ENCODE assay signal across 14 mouse cellular contexts in the genomic region with DNA sequence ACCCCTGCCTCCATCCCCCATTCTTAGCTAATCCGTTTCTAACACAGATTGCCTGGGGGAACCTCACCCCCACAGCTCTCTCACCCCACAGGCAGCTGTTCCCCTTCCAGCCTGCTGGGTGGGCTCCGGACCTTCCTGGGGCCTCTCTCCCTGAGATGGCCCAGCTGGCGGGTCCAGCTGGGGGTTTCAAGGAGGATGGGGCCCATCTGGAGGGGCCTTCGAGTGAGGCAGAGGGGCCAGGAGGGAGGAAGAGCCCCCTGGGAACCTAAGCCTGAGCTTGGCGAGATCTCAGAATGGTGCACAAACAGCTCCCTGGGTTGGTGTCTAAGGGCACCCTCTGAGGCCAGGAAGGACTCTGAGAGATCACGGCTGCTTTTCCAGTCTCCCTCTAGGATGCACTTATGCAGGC. TPM values are rescaled to one million over a fixed set of nuclear protein-coding genes. Genes with fewer than 3 reads are reported as not detected.
DNase-seq lines count a peak whose midpoint lies in the region; ATAC-seq and TF ChIP-seq lines count a peak whose summit lies in the region.
"Had no signal": no experiment of that assay in that cellular context is flagged by ENCODE, and none has a peak within 500 bp of the region (broad histone marks: within the 10 kb centered on the region; RNA-seq: fewer than 3 reads in every experiment).

No protein-coding gene starts in this region.

- no peak overlapping the region for H3K4me2 ChIP-seq in forebrain, embryonic 11.5 days (ENCODE audit: low read depth, low read length, severe bottlenecking)
- no peak overlapping the region for H3K4me2 ChIP-seq in forebrain, embryonic 15.5 days (replicated peaks)
- no peak overlapping the region for H3K4me2 ChIP-seq in limb, embryonic 12.5 days
- H3K4me2 ChIP-seq: midbrain, embryonic 13.5 days had no signal

- no peaks in the 10 kb centered on the region for H3K9me3 ChIP-seq in forebrain, embryonic 11.5 days (ENCODE audit: control insufficient read depth, low read length)
- no peaks in the 10 kb centered on the region for H3K9me3 ChIP-seq in forebrain, embryonic 15.5 days
- no peaks in the 10 kb centered on the region for H3K9me3 ChIP-seq in limb, embryonic 12.5 days
- H3K9me3 ChIP-seq: midbrain, embryonic 13.5 days had no signal

- TF ChIP-seq POLR2A in brain, embryonic 14.5 days (IDR thresholded peaks at IDR 0.05; ENCODE audit: borderline replicate concordance, extremely low read depth, insufficient read depth, insufficient read length, poor library complexity, severe bottlenecking) = no peak

- H3K27ac ChIP-seq in forebrain, embryonic 11.5 days (ENCODE audit: low read depth, low read length) = no peak overlapping the region
- H3K27ac ChIP-seq in forebrain, embryonic 15.5 days (replicated peaks) = no peak overlapping the region
- H3K27ac ChIP-seq in limb, embryonic 12.5 days = peak overlapping the region; percentile 17; the same call in 1 of the 2 replicates
- H3K27ac ChIP-seq: heart, adult 2 months; midbrain, embryonic 13.5 days had no signal

- H3K4me1 ChIP-seq in forebrain, embryonic 11.5 days (replicated peaks; ENCODE audit: control insufficient read depth, insufficient read depth, low read length) = no peaks in the 10 kb centered on the region
- peaks cover 7% of the 10 kb centered on the region; the same call in 1 of the 2 replicates for H3K4me1 ChIP-seq in forebrain, embryonic 15.5 days
- peaks cover 9% of the 10 kb centered on the region; the same call in 1 of the 2 replicates for H3K4me1 ChIP-seq in limb, embryonic 12.5 days (replicated peaks)

- no peak for TF ChIP-seq CTCF in brain, embryonic 14.5 days (IDR thresholded peaks at IDR 0.05; ENCODE audit: borderline replicate concordance, extremely low read depth, insufficient read depth, insufficient read length)

- H3K27me3 ChIP-seq in forebrain, embryonic 11.5 days (ENCODE audit: control insufficient read depth, insufficient read depth, low read length) = peaks cover 26% of the 10 kb centered on the region
- H3K27me3 ChIP-seq in forebrain, embryonic 15.5 days = no peaks in the 10 kb centered on the region
- H3K27me3 ChIP-seq in limb, embryonic 12.5 days = peaks cover 65% of the 10 kb centered on the region
- H3K27me3 ChIP-seq: Patski had no signal

- H3K9ac ChIP-seq in forebrain, embryonic 11.5 days (ENCODE audit: low read length) = no peak overlapping the region
- no peak overlapping the region for H3K9ac ChIP-seq in forebrain, embryonic 15.5 days (replicated peaks)
- no peak overlapping the region for H3K9ac ChIP-seq in limb, embryonic 12.5 days (replicated peaks)
- H3K9ac ChIP-seq: midbrain, embryonic 13.5 days had no signal

- peak; percentile 33; the same call in 1 of the 2 replicates for ATAC-seq in forebrain, embryonic 11.5 days (replicated peaks; ENCODE audit: low FRiP score)
- ATAC-seq in forebrain, embryonic 15.5 days (replicated peaks) = no peak
- ATAC-seq in limb, embryonic 12.5 days (ENCODE audit: insufficient number of reproducible peaks, insufficient read depth, low FRiP score, low TSS enrichment, low read depth) = no peak
- ATAC-seq: lung, postnatal 0 days; midbrain, embryonic 13.5 days; Patski had no signal

- no peaks in the 10 kb centered on the region for H3K36me3 ChIP-seq in forebrain, embryonic 11.5 days (ENCODE audit: control insufficient read depth, insufficient read depth, low read length)
- no peaks in the 10 kb centered on the region for H3K36me3 ChIP-seq in forebrain, embryonic 15.5 days
- H3K36me3 ChIP-seq in limb, embryonic 12.5 days = no peaks in the 10 kb centered on the region
- H3K36me3 ChIP-seq: midbrain, embryonic 13.5 days had no signal

- no peak overlapping the region for H3K4me3 ChIP-seq in forebrain, embryonic 11.5 days (ENCODE audit: low read depth, low read length)
- no peak overlapping the region for H3K4me3 ChIP-seq in forebrain, embryonic 15.5 days
- no peak overlapping the region for H3K4me3 ChIP-seq in limb, embryonic 12.5 days (replicated peaks)
- H3K4me3 ChIP-seq: heart, adult 2 months; midbrain, embryonic 13.5 days had no signal

- 33% methylated on average over 5 of the region's 6 CpGs for WGBS in forebrain, embryonic 11.5 days
- WGBS in forebrain, embryonic 15.5 days = 40% methylated on average over 6 of the region's 6 CpGs
- WGBS in limb, embryonic 12.5 days = 27% methylated on average over 6 of the region's 6 CpGs

- no peak for DNase-seq in forebrain, embryonic 11.5 days (ENCODE audit: low spot score)
- peak; percentile 62 for DNase-seq in kidney, postnatal 10 days
- DNase-seq in kidney, adult 8-10 months = no peak
- DNase-seq in brain, embryonic 14.5 days (ENCODE audit: low read depth) = peak; percentile 64
- no peak for DNase-seq in T-cell, adult 2 months (ENCODE audit: low spot score)
- no peak for DNase-seq in testis, postnatal 10 days (ENCODE audit: low spot score)
- DNase-seq: cerebellum, adult 18-20 months; heart, adult 2 months; spleen, adult 18-20 months had no signal

RNA-seq across cellular contexts. Expression of a gene that starts 38.4 kb away (rescaled TPM):
- 228 TPM in 2 replicates for polyA plus RNA-seq in forebrain, embryonic 11.5 days (2014; fragmentation: Nextera tagmentation; extraction: Ambion mirVana)
- 360 and 385 TPM in 2 replicates for polyA plus RNA-seq in forebrain, embryonic 15.5 days (2015; fragmentation: Nextera tagmentation; extraction: Ambion mirVana)
- polyA plus RNA-seq in brain, embryonic 14.5 days (2012; rRNA removed) = 241 and 242 TPM in 2 replicates
- polyA plus RNA-seq in limb, embryonic 12.5 days (2016; fragmentation: Nextera tagmentation; extraction: Ambion mirVana) = 178 and 181 TPM in 2 replicates

Comparison
In these comparisons a context has a peak if more than half of its experiments do, and no peak if none do; other contexts are left out.
1. DNase-seq: peak in kidney, postnatal 10 days (single experiment) and brain, embryonic 14.5 days (single experiment); none in forebrain, embryonic 11.5 days (single experiment), kidney, adult 8-10 months (0 of 2), T-cell, adult 2 months (single experiment) and testis, postnatal 10 days (single experiment).